Mouse (Mus musculus) frontal cortex, postnatal 36 days (tissue): ENCODE measurements around the gene Psme2b.
"Not testable (repeated sequence)": the region's sequence is repeated elsewhere in the genome, so short reads cannot be mapped to it uniquely, and the experiment has no call there.

ENCODE experiments used
- DNase-seq, 2 experiments: peaks; one replicate each; pipeline ENCODE4 v3.0.0; 2022; ENCODE audit warnings: low spot score in 2 of 2

The Psme2b gene

DNA sequence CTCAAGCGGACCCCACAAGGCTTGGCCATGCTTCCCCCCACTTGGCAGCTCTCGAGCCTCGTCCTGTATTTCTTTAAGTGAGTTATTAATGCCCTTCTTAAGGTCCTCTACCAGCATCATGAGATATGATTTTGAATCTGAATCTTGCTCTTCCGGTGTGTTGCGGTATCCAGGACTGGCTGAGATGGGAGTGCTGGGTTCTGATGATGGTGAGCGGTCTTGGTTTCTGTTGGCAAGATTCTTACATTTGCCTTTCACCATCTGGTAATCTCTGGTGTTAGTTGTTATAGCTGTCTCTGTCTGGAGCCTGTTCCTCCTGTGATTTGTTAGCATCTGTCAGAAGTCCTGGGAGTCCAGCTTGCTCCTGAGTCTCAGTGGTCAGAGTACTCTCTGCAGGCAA lies at the start of gene Psme2b:
Psme2b (minus strand) TSS at position 101 of the 400 bp plus-strand sequence.
- DNase-seq: not testable (repeated sequence)

DNA sequence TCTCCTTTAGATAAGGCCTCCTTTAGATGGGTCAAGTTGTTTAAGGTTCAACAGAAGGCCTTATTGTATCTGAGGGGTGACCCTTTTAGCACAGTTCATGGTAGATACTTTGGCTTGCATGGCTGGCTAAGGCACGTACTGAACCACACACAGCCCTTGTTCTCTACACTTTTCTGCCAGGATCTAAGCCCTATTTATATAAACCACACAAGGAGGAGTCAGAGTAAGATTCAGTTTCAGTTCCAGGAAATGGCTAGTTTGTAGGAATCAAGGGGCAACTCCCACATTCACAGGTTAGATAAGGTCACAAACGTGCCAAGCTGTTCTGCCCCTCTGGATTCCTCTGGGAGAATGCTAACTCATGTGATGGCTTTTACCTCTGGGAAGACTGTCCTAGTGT lies 48.0 kb upstream of the Psme2b start, which contains the start of gene Tgtp1:
Tgtp1 (minus strand) TSS at position 155 of the 400 bp plus-strand sequence.
- not testable (repeated sequence) for DNase-seq

DNA sequence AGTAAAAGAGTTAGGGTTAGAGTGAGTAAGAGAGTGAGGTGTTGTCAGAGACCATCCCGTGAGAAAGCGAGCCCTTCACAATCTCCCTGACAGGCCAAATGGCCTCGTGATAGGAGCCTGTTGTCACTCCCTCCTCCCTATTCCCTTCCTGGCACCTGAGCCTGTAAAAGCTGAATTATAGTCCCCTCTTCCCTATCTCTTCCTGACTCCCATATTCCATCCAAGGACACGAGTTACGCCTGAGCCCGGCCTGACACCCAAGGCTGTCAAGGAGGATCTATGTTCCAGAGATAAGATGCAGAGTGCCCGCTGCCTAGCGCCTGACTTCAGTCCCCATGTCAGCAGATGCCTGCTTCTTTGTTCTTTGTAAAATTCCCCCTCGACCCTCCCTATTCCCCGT lies 47.3 kb upstream of the Psme2b start:
- not testable (repeated sequence) for DNase-seq

DNA sequence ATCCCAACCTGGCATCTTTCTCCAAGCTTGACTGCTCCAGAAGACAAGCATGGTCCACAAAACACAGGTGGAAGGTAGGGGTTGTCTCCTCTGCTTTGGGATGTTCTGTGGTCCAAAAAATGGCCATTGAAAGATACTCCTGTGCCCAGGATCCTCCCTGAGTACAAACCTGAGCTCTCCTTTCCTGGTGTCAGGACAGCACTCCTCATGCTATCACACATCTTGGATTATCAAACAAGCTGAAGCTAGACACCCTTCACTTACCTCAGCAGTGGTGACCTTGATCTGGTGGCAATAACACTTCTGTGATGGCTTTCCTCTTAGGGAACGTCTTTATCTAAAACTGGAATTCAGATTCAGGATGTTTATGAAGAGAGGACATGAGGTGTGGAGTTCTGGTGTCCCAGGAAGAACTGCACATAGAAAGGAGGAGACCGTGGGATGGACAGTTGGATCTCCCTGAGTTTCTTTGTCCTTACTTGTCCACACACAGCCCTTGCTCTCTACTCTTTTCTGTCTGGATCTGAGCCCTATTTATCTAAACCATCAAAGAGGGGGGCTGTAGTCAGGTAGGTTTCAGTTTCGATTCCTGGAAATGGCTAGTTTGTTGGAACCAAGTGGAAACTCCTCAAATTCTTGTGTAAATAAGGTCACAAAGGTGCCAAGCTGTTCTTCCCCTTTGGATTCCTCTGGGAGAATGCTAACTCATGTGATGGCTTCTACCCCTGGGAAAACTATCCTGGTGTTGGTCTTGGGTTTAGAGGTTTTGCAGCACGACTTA lies 45.9 kb upstream of the Psme2b start, which contains the start of gene Gm12185:
Gm12185 (minus strand) TSS at position 487 of the 781 bp plus-strand sequence.
- DNase-seq: not testable (repeated sequence)

DNA sequence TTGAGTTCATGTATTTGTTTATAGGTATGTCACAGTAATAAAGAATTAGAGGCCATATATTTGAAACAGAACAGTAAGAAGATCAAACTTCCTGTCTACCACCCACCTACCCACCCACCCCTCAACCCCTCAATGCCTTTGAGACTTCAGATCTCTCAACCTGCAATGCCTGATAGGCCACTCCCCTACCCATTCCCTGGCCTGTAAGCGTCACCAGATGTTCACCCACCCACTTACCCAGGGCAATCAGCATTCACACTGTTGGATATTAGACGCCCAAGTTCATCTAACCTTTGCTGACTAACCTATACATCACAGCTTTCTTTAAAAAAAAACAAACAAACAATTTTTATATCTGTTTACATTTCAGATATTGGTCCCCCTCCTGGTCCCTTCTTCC lies 44.0 kb upstream of the Psme2b start:
- DNase-seq: not testable (repeated sequence)

DNA sequence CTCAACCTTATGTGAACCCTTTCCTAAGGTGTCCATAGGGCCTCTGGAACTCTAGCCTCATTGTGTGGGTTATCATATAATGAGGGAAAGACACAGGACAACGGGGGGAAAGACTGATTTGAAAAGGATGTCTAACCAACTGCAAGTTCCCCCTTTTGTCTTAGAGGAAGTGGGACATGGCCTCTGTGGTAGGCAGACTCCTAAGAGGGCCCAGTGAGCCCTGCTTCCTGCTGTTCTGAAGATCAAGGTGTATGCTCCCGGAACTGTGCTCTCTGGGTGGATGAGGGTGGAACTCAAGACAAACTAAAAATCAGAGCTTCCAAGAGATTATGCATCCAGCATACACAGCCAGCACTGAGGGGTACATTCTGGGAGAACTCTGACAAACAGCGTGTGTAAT lies 42.2 kb upstream of the Psme2b start:
- DNase-seq: not testable (repeated sequence)

DNA sequence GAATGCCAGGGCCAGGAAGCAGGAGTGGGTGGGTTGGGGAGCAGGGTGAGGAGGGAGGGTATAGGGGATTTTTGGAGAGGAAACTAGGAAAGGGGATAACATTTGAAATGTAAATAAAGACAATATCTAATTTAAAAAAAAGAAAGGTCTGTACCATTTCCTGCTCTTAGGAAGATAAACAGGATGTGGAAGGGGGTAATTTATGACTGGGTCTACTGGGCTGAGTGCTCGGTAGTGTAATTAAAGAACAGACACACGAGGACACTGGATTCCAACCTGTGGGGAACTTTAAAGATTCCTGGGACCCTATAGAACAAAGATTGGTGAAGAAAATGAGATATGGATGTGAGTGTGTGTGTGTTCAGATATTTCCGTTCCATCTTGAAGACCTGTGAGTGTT lies 36.9 kb upstream of the Psme2b start:
- DNase-seq: not testable (repeated sequence)

DNA sequence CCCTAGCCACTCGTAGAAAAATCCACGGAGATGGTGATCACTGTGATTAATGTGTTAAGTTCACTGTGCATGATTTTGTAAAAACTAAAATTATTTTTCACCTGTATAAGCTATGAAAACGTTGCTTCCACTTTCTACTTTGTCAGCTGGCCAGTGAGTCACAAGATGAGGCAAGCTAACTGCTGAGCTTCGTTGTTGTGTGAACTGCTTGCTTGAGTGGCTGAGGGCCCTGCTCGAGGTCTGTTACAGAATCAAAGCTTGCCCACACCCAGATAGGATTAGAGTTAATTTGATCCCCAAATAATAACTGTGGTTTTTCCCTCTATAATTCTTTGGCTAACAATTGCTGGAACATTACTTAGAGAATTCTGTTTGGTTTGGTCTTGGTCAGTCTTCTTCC lies 34.1 kb upstream of the Psme2b start:
- not testable (repeated sequence) for DNase-seq

DNA sequence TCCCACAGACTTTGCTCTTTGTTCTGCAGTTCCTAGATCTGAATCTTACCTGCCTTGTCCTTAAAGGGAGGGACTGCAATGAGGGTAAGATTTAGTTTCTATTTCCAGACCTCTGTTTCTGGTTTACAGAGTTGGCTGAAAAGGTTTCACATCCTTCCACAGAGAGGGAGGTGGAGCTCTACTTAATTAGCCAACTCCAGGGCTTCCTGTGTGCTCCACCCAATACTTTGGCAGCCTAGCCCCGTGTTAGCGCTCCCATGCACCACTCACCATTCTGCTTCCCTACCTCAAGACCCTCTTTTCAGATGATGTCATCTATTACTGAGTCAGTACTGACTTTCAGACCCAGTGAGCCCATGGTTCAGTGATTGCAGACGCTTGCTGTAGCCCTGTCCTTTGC lies 33.3 kb upstream of the Psme2b start, which contains the start of gene 9930111J21Rik1:
9930111J21Rik1 (minus strand) TSS at position 148 of the 400 bp plus-strand sequence.
- not testable (repeated sequence) for DNase-seq

DNA sequence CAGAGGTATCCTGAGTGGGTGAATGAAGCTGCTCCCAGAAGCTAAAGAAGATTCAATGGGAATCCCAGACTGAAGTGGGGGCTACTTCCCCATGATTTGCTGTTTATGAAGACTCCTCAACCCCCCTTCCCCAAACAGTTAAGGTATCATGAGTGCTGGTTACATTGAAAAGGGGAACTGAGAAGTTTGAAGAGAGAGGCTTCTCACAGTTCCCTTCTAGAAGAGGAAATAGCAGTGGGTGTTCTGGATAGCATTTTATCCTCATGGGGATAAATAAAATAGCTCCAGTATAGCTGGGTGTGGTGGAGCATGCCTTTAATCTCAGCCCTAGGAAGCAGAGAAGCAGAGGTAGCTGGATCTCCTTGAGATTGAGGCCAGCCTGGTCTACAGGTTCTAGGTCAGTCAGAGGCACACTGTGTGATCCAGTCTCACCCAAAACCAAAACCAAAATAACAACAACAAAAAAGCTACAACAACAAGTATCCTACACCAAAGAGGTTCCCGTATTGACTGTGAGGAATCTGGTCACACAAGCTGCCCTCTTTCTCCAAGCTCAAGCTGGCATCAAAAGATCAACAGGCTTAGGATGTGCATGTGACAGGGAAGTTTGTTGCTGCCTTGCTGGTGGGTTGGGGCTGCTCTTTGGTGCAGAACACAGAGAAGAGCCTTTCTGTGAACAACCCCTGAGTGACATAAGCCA lies 32.4 kb upstream of the Psme2b start, which contains the start of gene Olfr56:
Olfr56 (plus strand) TSS at position 650 of the 700 bp plus-strand sequence.
- not testable (repeated sequence) for DNase-seq

DNA sequence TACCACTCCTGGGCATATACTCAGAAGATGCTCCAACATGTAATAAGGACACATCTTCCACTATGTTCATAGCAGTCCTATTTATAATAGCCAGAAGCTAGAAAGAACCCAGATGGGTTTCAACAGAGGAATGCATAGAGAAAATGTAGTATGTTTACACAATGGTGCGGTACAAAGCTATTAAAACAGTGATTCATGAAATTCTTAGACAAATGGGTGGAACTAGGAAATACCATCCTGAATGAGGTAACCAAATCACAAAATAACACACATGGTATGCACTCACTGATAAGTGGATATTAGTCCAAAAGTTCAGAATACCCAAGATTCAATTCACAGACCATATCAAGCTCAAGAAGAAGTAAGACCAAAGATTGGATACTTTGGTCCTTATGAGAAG lies 28.7 kb upstream of the Psme2b start:
- not testable (repeated sequence) for DNase-seq

DNA sequence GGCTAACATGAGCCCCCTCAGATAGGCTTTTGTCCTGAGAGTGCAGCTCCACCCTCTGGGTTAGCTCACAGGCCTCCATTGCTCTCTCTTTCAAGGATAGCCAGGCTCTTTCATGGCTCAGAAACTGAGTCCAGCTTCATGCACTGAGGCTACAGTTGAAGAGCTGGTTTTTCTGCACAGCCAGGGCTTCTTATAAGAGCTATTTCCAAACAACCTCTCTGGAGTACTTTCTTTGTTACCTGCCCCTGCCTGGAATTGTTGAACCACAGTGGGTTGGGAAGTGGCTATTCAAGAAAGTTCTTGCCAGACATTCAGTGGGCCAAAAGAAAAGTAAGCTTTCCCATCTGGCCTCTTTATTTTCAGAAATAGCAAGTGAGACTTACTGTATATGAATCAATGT lies 6.7 kb downstream of the Psme2b start:
- DNase-seq: not testable (repeated sequence)

DNA sequence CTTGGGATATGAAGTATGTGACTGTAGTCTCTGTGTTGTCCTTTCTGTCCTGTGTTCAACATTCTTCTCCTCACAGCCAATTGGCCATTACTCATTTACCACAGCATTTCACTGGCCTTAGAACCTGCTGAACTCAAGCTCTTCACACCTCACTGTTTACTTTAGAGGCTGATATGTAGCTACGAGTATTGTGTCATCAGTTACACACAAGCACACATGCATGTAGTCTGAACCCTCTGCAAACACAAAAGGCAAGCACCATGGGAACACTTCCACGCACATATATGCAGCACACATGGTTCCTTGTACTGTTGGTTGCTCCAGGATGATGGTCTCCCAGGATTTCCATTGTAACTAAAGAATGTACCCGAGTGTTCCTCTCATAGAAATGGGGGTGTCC lies 10.7 kb downstream of the Psme2b start:
- not testable (repeated sequence) for DNase-seq

DNA sequence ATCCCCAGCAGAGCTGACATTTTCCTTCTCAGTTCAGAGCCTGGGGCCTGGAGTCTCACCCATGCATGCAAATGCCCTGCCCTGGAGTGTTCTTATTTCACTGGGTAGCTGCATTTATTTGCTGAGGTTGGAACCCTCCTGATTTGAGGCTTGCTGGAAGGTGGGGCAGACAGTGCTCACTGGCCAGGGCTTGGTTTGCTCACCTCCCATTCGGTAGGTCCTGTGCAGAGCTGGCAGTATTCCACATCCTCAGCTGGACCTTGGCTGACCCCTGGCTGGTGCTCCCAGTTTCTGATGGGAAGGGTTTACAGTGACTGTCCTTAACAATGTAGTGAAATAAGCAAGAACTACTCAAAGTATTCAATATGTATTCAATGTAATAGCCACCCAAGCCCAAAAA lies 12.1 kb downstream of the Psme2b start:
- DNase-seq: not testable (repeated sequence)

DNA sequence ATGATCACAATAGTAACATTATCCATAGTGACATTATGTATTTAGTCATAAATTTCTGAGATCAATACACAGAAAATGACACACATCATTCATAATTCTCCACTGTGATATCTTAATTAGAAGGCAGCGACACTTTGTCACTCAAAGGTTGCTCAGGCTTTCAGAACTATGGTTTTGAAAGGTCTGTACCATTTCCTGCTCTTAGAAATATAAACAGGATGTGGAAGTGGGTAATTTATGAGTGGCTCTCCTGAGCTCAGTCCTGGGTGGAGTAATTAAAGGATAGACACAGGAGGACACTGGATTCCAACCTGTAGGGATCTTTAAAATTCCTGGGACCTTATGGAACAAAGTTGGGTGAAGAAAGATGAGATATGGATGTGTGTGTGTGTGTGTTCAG lies 12.6 kb downstream of the Psme2b start:
- not testable (repeated sequence) for DNase-seq

DNA sequence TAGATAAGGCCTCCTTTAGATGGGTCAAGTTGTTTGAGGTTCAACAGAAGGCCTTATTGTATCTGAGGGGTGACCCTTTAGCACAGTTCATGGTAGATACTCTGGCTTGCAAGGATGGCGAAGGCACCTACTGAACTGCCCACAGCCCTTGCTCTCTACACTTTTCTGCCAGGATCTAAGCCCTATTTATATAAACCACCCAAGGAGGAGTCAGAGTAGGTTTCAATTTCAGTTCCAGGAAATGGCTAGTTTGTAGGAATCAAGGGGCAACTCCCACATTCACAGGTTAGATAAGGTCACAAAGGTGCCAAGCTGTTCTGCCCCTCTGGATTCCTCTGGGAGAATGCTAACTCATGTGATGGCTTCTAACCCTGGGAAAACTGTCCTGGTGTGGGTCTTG lies 17.9 kb downstream of the Psme2b start:
- not testable (repeated sequence) for DNase-seq

DNA sequence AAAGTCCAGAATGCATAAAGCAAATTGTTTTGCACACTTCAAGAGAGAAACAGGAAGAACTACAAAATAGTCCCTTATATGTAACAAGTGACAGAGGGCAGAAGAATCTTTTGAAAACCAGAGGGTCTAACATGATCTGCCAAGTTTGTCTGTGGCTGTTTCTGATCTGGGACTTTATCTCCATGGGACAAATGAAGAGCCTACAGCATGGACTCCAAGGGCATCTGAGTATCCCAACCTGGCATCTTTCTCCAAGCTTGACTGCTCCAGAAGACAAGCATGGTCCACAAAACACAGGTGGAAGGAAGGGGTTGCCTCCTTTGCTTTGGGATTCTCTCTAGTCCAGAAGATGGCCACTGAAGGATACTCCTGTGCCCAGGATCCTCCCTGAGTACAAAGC lies 19.6 kb downstream of the Psme2b start:
- DNase-seq: not testable (repeated sequence)

DNA sequence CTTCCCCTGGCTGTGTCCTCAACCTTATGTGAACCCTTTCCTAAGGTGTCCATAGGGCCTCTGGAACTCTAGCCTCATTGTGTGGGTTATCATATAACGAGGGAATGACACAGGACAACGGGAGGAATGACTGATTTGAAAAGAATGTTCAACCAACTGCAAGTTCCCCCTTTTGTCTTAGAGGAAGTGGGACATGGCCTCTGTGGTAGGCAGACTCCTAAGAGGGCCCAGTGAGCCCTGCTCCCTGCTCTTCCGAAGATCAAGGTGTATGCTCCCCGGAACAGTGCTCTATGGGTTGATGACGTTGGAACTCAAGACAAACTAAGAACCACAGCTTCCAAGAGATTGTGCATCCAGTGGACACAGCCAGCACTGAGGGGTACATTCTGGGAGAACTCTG lies 22.2 kb downstream of the Psme2b start:
- not testable (repeated sequence) for DNase-seq

DNA sequence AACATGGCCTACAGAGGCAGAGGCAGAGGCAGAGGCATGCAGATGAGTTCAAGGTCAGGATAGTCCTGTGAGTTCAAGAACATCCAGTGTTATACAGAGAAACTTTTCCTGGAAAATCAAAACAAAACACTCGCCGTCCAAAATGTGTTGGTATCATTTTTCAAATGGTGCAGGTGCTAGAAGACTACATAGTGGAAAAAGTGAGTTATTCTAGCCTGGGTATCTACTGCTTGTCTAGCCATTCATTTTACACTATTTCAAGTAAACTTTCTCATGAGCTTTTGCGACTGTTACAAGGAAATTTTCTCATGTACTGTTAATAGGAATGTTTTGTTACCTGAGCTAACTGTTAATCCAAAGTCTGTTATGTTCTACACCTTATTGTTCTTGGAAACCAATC lies 27.6 kb downstream of the Psme2b start:
- DNase-seq: no peak

DNA sequence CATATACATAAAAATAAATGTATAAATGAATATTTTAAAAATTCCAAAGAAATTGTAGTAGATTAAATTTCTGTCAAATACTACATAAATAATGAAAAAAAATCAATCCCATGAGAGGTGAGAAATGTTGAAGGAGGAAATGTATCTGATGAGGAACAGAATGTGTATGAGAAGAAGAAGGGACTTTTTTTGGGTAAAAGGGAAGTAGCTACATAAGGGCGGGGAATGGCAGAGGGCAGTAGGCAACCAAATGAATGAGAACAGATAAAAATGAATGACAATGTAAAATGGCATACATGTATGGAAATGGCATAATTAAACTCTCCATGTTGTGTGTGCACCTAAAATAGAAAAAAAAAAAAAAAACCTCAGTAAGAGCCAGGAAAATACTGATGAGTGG lies 32.4 kb downstream of the Psme2b start:
- DNase-seq: no peak

DNA sequence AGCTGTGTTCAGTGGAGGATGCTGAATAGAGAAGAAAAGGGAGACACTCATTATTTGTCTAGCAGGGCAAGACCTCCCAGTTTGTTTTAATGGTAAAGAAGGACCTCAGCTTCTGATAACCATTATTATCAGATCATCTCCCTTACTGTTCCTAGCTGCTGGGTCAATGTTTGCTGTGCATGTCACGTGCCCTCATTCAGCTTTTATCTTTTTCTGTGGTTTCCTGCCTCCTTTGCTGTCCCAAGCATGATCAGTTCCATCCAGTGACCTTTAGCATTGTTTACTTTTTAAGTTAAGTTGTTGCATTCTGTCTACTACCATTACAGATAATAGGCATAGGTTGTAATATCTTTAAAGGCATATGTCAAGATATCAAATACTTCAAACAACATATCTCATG lies 37.5 kb downstream of the Psme2b start:
- DNase-seq: no peak

DNA sequence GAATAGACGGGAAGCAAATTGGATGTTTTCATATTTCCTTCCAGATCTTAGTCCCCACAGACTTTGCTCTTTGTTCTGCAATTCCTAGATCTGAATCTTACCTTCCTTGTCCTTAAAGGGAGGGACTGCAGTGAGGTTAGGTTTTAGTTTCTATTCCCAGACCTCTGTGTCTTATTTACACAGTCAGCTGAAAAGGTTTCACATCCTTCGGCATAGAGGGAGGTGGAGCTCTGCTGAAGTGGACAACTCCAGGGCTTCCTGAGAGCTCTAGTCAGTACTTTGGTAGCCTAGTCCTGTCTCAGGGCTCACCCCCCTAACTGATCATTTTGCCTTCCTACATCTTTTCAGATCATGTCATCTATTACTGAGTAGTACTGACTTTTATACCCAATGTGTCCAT lies 44.0 kb downstream of the Psme2b start, which contains the start of gene Gm5431:
Gm5431 (minus strand) TSS at position 194 of the 400 bp plus-strand sequence.
- DNase-seq: no peak

DNA sequence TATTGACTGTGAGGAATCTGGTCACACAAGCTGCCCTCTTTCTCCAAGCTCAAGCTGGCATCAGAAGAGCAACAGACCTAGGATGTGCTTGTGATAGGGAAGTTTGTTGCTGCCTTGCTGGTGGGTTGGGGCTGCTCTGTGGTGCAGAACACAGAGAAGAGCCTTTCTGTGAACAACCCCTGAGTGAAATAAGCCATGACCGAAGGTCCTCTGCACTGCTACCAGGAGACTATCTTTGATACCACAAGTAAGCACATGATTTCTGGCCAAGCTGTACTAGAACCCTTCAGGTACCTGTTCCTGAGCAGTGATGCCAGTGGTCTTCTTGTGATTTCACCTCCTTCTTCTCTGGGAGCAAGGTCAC lies 44.4 kb downstream of the Psme2b start:
- not testable (repeated sequence) for DNase-seq
